Mouse (Mus musculus): ENCODE results near the gene Jph2.

DNA sequence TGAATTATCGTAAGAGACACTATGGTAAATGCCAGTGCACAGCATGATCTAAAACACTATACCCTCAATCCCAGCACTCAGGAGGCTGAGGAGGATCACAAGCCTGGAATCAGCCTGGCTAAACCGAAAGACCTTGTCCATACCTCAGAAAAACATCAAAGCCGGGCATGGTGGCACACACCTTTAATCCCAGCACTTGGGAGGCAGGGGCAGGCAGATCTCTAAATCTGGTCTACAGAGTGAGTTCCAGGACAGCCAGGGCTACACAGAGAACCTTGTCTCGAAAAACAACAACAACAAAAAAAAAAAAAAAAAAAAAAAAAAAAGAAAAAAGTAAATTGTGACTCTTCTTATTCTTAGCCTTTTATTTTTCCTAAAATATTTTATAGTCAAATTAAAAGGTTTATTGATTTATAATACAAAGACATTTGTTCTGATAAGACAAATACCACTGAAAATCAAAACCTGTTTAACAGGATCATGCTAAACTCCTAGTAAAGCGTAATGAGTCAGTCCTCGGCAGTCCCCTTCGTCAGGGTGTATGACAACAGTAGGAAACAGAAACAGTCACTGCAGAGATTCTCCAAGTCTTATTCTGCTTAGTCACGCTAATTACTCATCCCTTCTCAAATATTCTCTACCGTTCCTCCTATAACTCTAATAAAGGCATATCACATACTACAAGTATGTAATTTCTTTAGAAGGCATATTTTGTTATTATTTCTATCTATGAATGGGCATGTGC lies 15.2 kb upstream of the Jph2 start:
- TF ChIP-seq CTCF (IDR thresholded peaks at IDR 0.05; ENCODE audit: extremely low read depth, insufficient read length, insufficient replicate concordance, low read depth, low read length): no peak
- no peak for TF ChIP-seq POLR2A (IDR thresholded peaks at IDR 0.05; ENCODE audit: low read depth, low read length)
